ENCODE assay signal across 18 mouse cellular contexts in the genomic region with DNA sequence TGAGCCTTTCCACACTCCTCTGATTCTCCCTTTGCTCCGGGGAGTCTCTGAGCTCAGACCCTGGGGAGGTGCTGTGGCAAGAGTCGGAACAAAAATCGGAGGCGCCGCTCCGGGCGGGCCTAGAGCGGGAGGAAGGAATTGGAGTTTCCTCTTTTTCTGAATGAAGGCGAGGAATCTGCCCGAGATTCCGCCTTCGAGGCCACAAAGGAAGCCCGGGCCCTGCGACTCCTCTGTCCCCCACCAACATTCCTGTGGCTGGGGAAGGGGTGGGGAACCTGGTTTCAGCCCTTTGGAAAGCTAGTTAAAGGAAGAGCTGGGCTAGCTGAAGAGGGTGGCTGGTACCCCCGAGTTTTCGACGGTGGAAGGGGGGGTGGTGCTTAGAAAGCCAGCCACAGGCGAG. TPM values are rescaled to one million over a fixed set of nuclear protein-coding genes. Genes with fewer than 3 reads are reported as not detected.
DNase-seq lines count a peak whose midpoint lies in the region; ATAC-seq and TF ChIP-seq lines count a peak whose summit lies in the region.
"Had no signal": no experiment of that assay in that cellular context is flagged by ENCODE, and none has a peak within 500 bp of the region (broad histone marks: within the 10 kb centered on the region; RNA-seq: fewer than 3 reads in every experiment).

No protein-coding gene starts in this region.

- 0 out of 2 replicates have a peak overlapping the region, but pooled peaks have one; percentile 22 for H3K4me2 ChIP-seq in heart, embryonic 16.5 days (ENCODE audit: low read depth, low read length)
- H3K4me2 ChIP-seq in stomach, embryonic 14.5 days (replicated peaks; ENCODE audit: low read depth, low read length) = peak overlapping the region; percentile 23; the same call in 1 of the 2 replicates
- H3K4me2 ChIP-seq in stomach, postnatal 0 days (replicated peaks; ENCODE audit: low read depth) = no peak overlapping the region
- H3K4me2 ChIP-seq in heart, postnatal 0 days (ENCODE audit: low read depth, low read length) = peak overlapping the region; percentile 56
- H3K4me2 ChIP-seq in stomach, embryonic 16.5 days (ENCODE audit: low read depth, low read length) = no peak overlapping the region
- H3K4me2 ChIP-seq: liver, embryonic 13.5 days; midbrain, embryonic 12.5 days had no signal

- no peak for TF ChIP-seq EP300 in stomach, postnatal 0 days (optimal IDR thresholded peaks at IDR 0.05)
- no peak for TF ChIP-seq EP300 in heart, postnatal 0 days (IDR thresholded peaks at IDR 0.05; ENCODE audit: low read depth)

- H3K27me3 ChIP-seq in heart, embryonic 16.5 days (ENCODE audit: control insufficient read depth, insufficient read depth, low read length) = peaks cover 95% of the 10 kb centered on the region
- H3K27me3 ChIP-seq in stomach, embryonic 14.5 days (ENCODE audit: control insufficient read depth, insufficient read depth, low read length) = peaks cover 84% of the 10 kb centered on the region
- peaks cover 39% of the 10 kb centered on the region for H3K27me3 ChIP-seq in stomach, postnatal 0 days (ENCODE audit: control insufficient read depth, insufficient read depth, low read length)
- H3K27me3 ChIP-seq in heart, postnatal 0 days (ENCODE audit: control insufficient read depth, insufficient read depth, low read length) = peaks cover 98% of the 10 kb centered on the region
- peaks cover 93% of the 10 kb centered on the region for H3K27me3 ChIP-seq in stomach, embryonic 16.5 days (ENCODE audit: control insufficient read depth, insufficient read depth, low read length)

- no peak for DNase-seq in heart, postnatal 10 days
- no peak for DNase-seq in stomach, postnatal 0 days (ENCODE audit: low spot score)
- no peak for DNase-seq in heart, postnatal 0 days (ENCODE audit: low spot score)
- no peak for DNase-seq in kidney, adult 18-20 months
- DNase-seq in adrenal gland, postnatal 10 days = no peak
- DNase-seq: cerebellum, adult 18-20 months; kidney, adult 2 months; liver, embryonic 13.5 days; lung, postnatal 10 days; right cerebral cortex, postnatal 4 days had no signal

- intact Hi-C loops in heart, postnatal 10 days (cut with DNase I) = no loop called here

- no peak overlapping the region for H3K27ac ChIP-seq in heart, embryonic 16.5 days (ENCODE audit: low read length)
- H3K27ac ChIP-seq in stomach, embryonic 14.5 days (ENCODE audit: low read length) = peak overlapping the region; percentile 44; the same call in 1 of the 2 replicates
- H3K27ac ChIP-seq in stomach, postnatal 0 days (replicated peaks) = no peak overlapping the region
- no peak overlapping the region for H3K27ac ChIP-seq in heart, postnatal 0 days (ENCODE audit: low read depth)
- H3K27ac ChIP-seq in stomach, embryonic 16.5 days (ENCODE audit: low read length) = no peak overlapping the region
- H3K27ac ChIP-seq: liver, embryonic 13.5 days; midbrain, embryonic 12.5 days had no signal

- no peaks in the 10 kb centered on the region for H3K36me3 ChIP-seq in heart, embryonic 16.5 days (ENCODE audit: control insufficient read depth, insufficient read depth)
- no peaks in the 10 kb centered on the region for H3K36me3 ChIP-seq in stomach, embryonic 14.5 days (ENCODE audit: control insufficient read depth, insufficient read depth, low read length)
- no peaks in the 10 kb centered on the region for H3K36me3 ChIP-seq in stomach, postnatal 0 days (ENCODE audit: control insufficient read depth, insufficient read depth, low read length)
- H3K36me3 ChIP-seq in heart, postnatal 0 days (replicated peaks; ENCODE audit: control insufficient read depth, insufficient read depth, low read length) = no peaks in the 10 kb centered on the region
- no peaks in the 10 kb centered on the region for H3K36me3 ChIP-seq in stomach, embryonic 16.5 days (ENCODE audit: control insufficient read depth, insufficient read depth, low read length)
- H3K36me3 ChIP-seq: liver, embryonic 13.5 days; midbrain, embryonic 12.5 days had no signal

- H3K4me1 ChIP-seq in heart, embryonic 16.5 days (ENCODE audit: control insufficient read depth, insufficient read depth, low read length) = peaks cover 10% of the 10 kb centered on the region
- peaks cover 9% of the 10 kb centered on the region for H3K4me1 ChIP-seq in stomach, embryonic 14.5 days (ENCODE audit: control insufficient read depth, insufficient read depth, low read length)
- no peaks in the 10 kb centered on the region; the same call in 1 of the 2 replicates for H3K4me1 ChIP-seq in stomach, postnatal 0 days (replicated peaks; ENCODE audit: control insufficient read depth, insufficient read depth)
- no peaks in the 10 kb centered on the region for H3K4me1 ChIP-seq in heart, postnatal 0 days (ENCODE audit: control insufficient read depth, insufficient read depth)
- H3K4me1 ChIP-seq in stomach, embryonic 16.5 days (ENCODE audit: control insufficient read depth, insufficient read depth, low read length) = peaks cover 8% of the 10 kb centered on the region; the same call in 1 of the 2 replicates

- H3K4me3 ChIP-seq in heart, embryonic 16.5 days (ENCODE audit: low read length) = peak overlapping the region; percentile 30
- peak overlapping the region; percentile 28; the same call in 1 of the 2 replicates for H3K4me3 ChIP-seq in stomach, embryonic 14.5 days (ENCODE audit: low read depth, low read length)
- no peak overlapping the region for H3K4me3 ChIP-seq in stomach, postnatal 0 days (ENCODE audit: low read depth, low read length)
- H3K4me3 ChIP-seq in heart, postnatal 0 days (ENCODE audit: low read depth, low read length) = peak overlapping the region; percentile 38
- H3K4me3 ChIP-seq in stomach, embryonic 16.5 days (replicated peaks; ENCODE audit: low read length) = peak overlapping the region; percentile 25; the same call in 1 of the 2 replicates
- H3K4me3 ChIP-seq: liver, embryonic 13.5 days had no signal

- TF ChIP-seq CTCF in stomach, postnatal 0 days (IDR thresholded peaks at IDR 0.05; ENCODE audit: low read depth) = no peak
- no peak for TF ChIP-seq CTCF in heart, postnatal 0 days (IDR thresholded peaks at IDR 0.05; ENCODE audit: low read depth)

- H3K9me3 ChIP-seq in heart, embryonic 16.5 days (replicated peaks; ENCODE audit: control insufficient read depth, low read length) = no peaks in the 10 kb centered on the region
- no peaks in the 10 kb centered on the region for H3K9me3 ChIP-seq in stomach, embryonic 14.5 days (ENCODE audit: control insufficient read depth, low read depth, low read length)
- no peaks in the 10 kb centered on the region for H3K9me3 ChIP-seq in stomach, postnatal 0 days (ENCODE audit: control insufficient read depth, low read length)
- no peaks in the 10 kb centered on the region for H3K9me3 ChIP-seq in heart, postnatal 0 days (replicated peaks; ENCODE audit: control insufficient read depth, low read length)
- H3K9me3 ChIP-seq in stomach, embryonic 16.5 days (replicated peaks; ENCODE audit: control insufficient read depth, low read length) = no peaks in the 10 kb centered on the region
- H3K9me3 ChIP-seq: liver, embryonic 13.5 days; midbrain, embryonic 12.5 days had no signal

- 2% methylated on average over 18 of the region's 18 CpGs for WGBS in heart, embryonic 16.5 days
- under 1% methylated on average over 18 of the region's 18 CpGs for WGBS in stomach, embryonic 14.5 days
- WGBS in stomach, postnatal 0 days = 2% methylated on average over 18 of the region's 18 CpGs
- 3% methylated on average over 18 of the region's 18 CpGs for WGBS in heart, postnatal 0 days
- WGBS in stomach, embryonic 16.5 days = 2% methylated on average over 18 of the region's 18 CpGs

- H3K9ac ChIP-seq in heart, embryonic 16.5 days (ENCODE audit: low read length) = no peak overlapping the region
- peak overlapping the region; percentile 30; the same call in 1 of the 2 replicates for H3K9ac ChIP-seq in stomach, embryonic 14.5 days (replicated peaks; ENCODE audit: low read depth, low read length)
- H3K9ac ChIP-seq in stomach, postnatal 0 days (ENCODE audit: low read length) = no peak overlapping the region
- no peak overlapping the region for H3K9ac ChIP-seq in heart, postnatal 0 days (replicated peaks; ENCODE audit: low read depth, low read length)
- H3K9ac ChIP-seq in stomach, embryonic 16.5 days (ENCODE audit: low read length) = no peak overlapping the region
- H3K9ac ChIP-seq: liver, embryonic 13.5 days; midbrain, embryonic 12.5 days had no signal

- ATAC-seq in heart, embryonic 16.5 days (replicated peaks; ENCODE audit: extremely low read depth, insufficient read depth, low FRiP score) = no peak
- no peak for ATAC-seq in stomach, embryonic 14.5 days (ENCODE audit: insufficient number of reproducible peaks, insufficient read depth, low FRiP score, low read depth)
- no peak for ATAC-seq in stomach, postnatal 0 days (ENCODE audit: low FRiP score, low TSS enrichment)
- no peak for ATAC-seq in heart, postnatal 0 days (ENCODE audit: insufficient read depth, low read depth)
- no peak for ATAC-seq in stomach, embryonic 16.5 days (ENCODE audit: insufficient read depth, low FRiP score)
- ATAC-seq: CD4-positive, CD25-positive, alpha-beta regulatory T cell, adult 4 months had no signal

RNA-seq across cellular contexts. Expression of a gene that starts 4.0 kb away (rescaled TPM):
- polyA plus RNA-seq in heart, embryonic 16.5 days (2015; fragmentation: Nextera tagmentation; extraction: Ambion mirVana) = 0.28 and 0.87 TPM in 2 replicates
- under 1 TPM; 0.27 to 0.48 TPM for total RNA-seq in heart, postnatal 10 days (2021)
- polyA plus RNA-seq in stomach, embryonic 14.5 days (2014; fragmentation: Nextera tagmentation; extraction: Ambion mirVana) = 0.12 and 0.86 TPM in 2 replicates
- polyA plus RNA-seq in stomach, postnatal 0 days (2015; fragmentation: Nextera tagmentation; extraction: Ambion mirVana) = not detected in 2 replicates
- total RNA-seq in heart, postnatal 0 days (2014; rRNA removed; ENCODE audit: low replicate concordance) = 0.34 and 1.3 TPM in 2 replicates
- polyA plus RNA-seq in heart, postnatal 0 days (2015; fragmentation: Nextera tagmentation; extraction: Ambion mirVana) = 0.31 and 0.33 TPM in 2 replicates
- polyA plus RNA-seq in stomach, embryonic 16.5 days (2015; fragmentation: Nextera tagmentation; extraction: Ambion mirVana) = 1.1 and 3.5 TPM in 2 replicates
- total RNA-seq in adrenal gland, postnatal 10 days (2021) = under 1 TPM in 1 of 2 experiments, not detected in 1; 0.15 TPM
- total RNA-seq: layer of hippocampus, adult 8-10 months; left cerebral cortex, adult 8-10 months had no signal
- polyA plus RNA-seq: CD4-positive, CD25-positive, alpha-beta regulatory T cell, adult 4 months; forebrain, embryonic 11.5 days; kidney, adult 2 months; liver, embryonic 13.5 days had no signal

Comparison
In these comparisons a context has a peak if more than half of its experiments do, and no peak if none do; other contexts are left out.
1. H3K4me2 ChIP-seq: peak in heart, embryonic 16.5 days (single experiment), stomach, embryonic 14.5 days (single experiment) and heart, postnatal 0 days (single experiment); none in stomach, postnatal 0 days (single experiment) and stomach, embryonic 16.5 days (single experiment).